Comparison of ENCODE assay signal across 19 mouse cellular contexts in genomic region chr9:121071461-121072126, GRCm38 (mm10).
DNase-seq lines count a peak whose midpoint lies in the region; ATAC-seq lines count a peak whose summit lies in the region.
"Had no signal": no experiment of that assay in that cellular context is flagged by ENCODE, and none has a peak within 500 bp of the region (broad histone marks: within the 10 kb centered on the region; RNA-seq: fewer than 3 reads in every experiment).

No protein-coding gene starts in this region.

- no peak for ATAC-seq in forebrain, embryonic 11.5 days (replicated peaks; ENCODE audit: low FRiP score)
- no peak for ATAC-seq in activated CD4-positive, CD25-positive, alpha-beta regulatory T cell, adult 4 months
- ATAC-seq: intestine, embryonic 16.5 days had no signal

- no peak overlapping the region for H3K4me3 ChIP-seq in forebrain, embryonic 10.5 days
- no peak overlapping the region for H3K4me3 ChIP-seq in forebrain, embryonic 11.5 days (ENCODE audit: low read depth, low read length)
- H3K4me3 ChIP-seq in embryonic facial prominence, embryonic 10.5 days: no peak overlapping the region
- H3K4me3 ChIP-seq: heart, embryonic 13.5 days; hindbrain, embryonic 12.5 days had no signal

- H3K27ac ChIP-seq in forebrain, embryonic 10.5 days: peak overlapping the region; percentile 3; the same call in 1 of the 2 replicates
- H3K27ac ChIP-seq in forebrain, embryonic 11.5 days (ENCODE audit: low read depth, low read length): no peak overlapping the region
- H3K27ac ChIP-seq in embryonic facial prominence, embryonic 10.5 days (replicated peaks): peak overlapping the region; percentile 40
- H3K27ac ChIP-seq: heart, embryonic 13.5 days; hindbrain, embryonic 12.5 days; liver, embryonic 14.5 days; macrophage had no signal

- H3K27me3 ChIP-seq in forebrain, embryonic 10.5 days (ENCODE audit: poor library complexity, severe bottlenecking): peaks cover 34% of the 10 kb centered on the region
- no peaks in the 10 kb centered on the region for H3K27me3 ChIP-seq in forebrain, embryonic 11.5 days (ENCODE audit: control insufficient read depth, insufficient read depth, low read length)
- no peaks in the 10 kb centered on the region for H3K27me3 ChIP-seq in embryonic facial prominence, embryonic 10.5 days (replicated peaks; ENCODE audit: low read depth, poor library complexity, severe bottlenecking)
- H3K27me3 ChIP-seq: CH12.LX; heart, embryonic 13.5 days; hindbrain, embryonic 12.5 days had no signal

- 72% methylated on average over 10 of the region's 10 CpGs for WGBS in forebrain, embryonic 10.5 days
- 70% methylated on average over 10 of the region's 10 CpGs for WGBS in forebrain, embryonic 11.5 days
- 70% methylated on average over 10 of the region's 10 CpGs for WGBS in embryonic facial prominence, embryonic 10.5 days

- DNase-seq in forebrain, embryonic 10.5 days (ENCODE audit: extremely low spot score, low spot score): no peak
- no peak for DNase-seq in forebrain, embryonic 11.5 days (ENCODE audit: low spot score)
- no peak for DNase-seq in embryonic facial prominence, embryonic 10.5 days (ENCODE audit: low spot score)
- peak; percentile 21 to 51 for DNase-seq in thymus, adult 18-20 months
- peak; percentile 51 for DNase-seq in thymus, postnatal 25 days
- DNase-seq in frontal cortex, postnatal 10 days (ENCODE audit: low spot score in 2 of 2): no peak
- no peak for DNase-seq in layer of hippocampus, postnatal 14 days (ENCODE audit: low spot score in 2 of 2)
- DNase-seq: cerebellum, adult 8-10 months; kidney, adult 9 months; layer of hippocampus, adult 9-11 months; liver; lung, adult 2 months had no signal

- H3K4me2 ChIP-seq in forebrain, embryonic 11.5 days (ENCODE audit: low read depth, low read length, severe bottlenecking): no peak overlapping the region
- H3K4me2 ChIP-seq: heart, embryonic 13.5 days; hindbrain, embryonic 12.5 days had no signal

- H3K4me1 ChIP-seq in forebrain, embryonic 10.5 days: peaks cover 57% of the 10 kb centered on the region
- peaks cover 5% of the 10 kb centered on the region; the same call in 1 of the 2 replicates for H3K4me1 ChIP-seq in forebrain, embryonic 11.5 days (replicated peaks; ENCODE audit: control insufficient read depth, insufficient read depth, low read length)
- peaks cover 41% of the 10 kb centered on the region for H3K4me1 ChIP-seq in embryonic facial prominence, embryonic 10.5 days

- no peak overlapping the region for H3K9ac ChIP-seq in forebrain, embryonic 11.5 days (ENCODE audit: low read length)
- H3K9ac ChIP-seq: heart, embryonic 13.5 days; hindbrain, embryonic 12.5 days; liver, embryonic 14.5 days had no signal

- no peaks in the 10 kb centered on the region for H3K9me3 ChIP-seq in forebrain, embryonic 10.5 days
- H3K9me3 ChIP-seq in forebrain, embryonic 11.5 days (ENCODE audit: control insufficient read depth, low read length): no peaks in the 10 kb centered on the region
- H3K9me3 ChIP-seq in embryonic facial prominence, embryonic 10.5 days: no peaks in the 10 kb centered on the region
- H3K9me3 ChIP-seq: heart, embryonic 13.5 days; hindbrain, embryonic 12.5 days had no signal

- H3K36me3 ChIP-seq in forebrain, embryonic 10.5 days (replicated peaks): no peaks in the 10 kb centered on the region
- no peaks in the 10 kb centered on the region for H3K36me3 ChIP-seq in forebrain, embryonic 11.5 days (ENCODE audit: control insufficient read depth, insufficient read depth, low read length)
- no peaks in the 10 kb centered on the region for H3K36me3 ChIP-seq in embryonic facial prominence, embryonic 10.5 days (replicated peaks)
- H3K36me3 ChIP-seq: heart, embryonic 13.5 days; hindbrain, embryonic 12.5 days had no signal

Comparison
In these comparisons a context has a peak if more than half of its experiments do, and no peak if none do; other contexts are left out.
1. DNase-seq: peak in thymus, adult 18-20 months (2 of 2) and thymus, postnatal 25 days (single experiment); none in forebrain, embryonic 10.5 days (single experiment), forebrain, embryonic 11.5 days (single experiment), embryonic facial prominence, embryonic 10.5 days (single experiment), frontal cortex, postnatal 10 days (0 of 2) and layer of hippocampus, postnatal 14 days (0 of 2).